Mouse (Mus musculus) liver, embryonic 14.5 days (tissue): ENCODE results near the gene Hspa4. TPM values are rescaled to one million over a fixed set of nuclear protein-coding genes. Genes with fewer than 3 reads are reported as not detected.
"Not testable (repeated sequence)": the region's sequence is repeated elsewhere in the genome, so short reads cannot be mapped to it uniquely, and the experiment has no call there.

Experiments used
- ATAC-seq: fragments of 200-750 bp; cut with Nextera tagmentation; 2 replicates; pipeline ENCODE4 v1.8.0; 2017; ENCODE audit warnings: moderate number of reproducible peaks, mild to moderate bottlenecking, moderate library complexity; ENCODE audit not compliant: insufficient read depth
- DNase-seq, 3 experiments: peaks; one replicate each; pipeline ENCODE4 v3.0.0-alpha.2; 2012 to 2013; ENCODE audit warnings: low read depth in 3 of 3, low spot score in 3 of 3
- H3K27ac ChIP-seq: fragments of 300-500 bp; sonication (generic); 2 replicates; pipeline ENCODE4 v1.5.1; 2014; ENCODE audit warnings: moderate library complexity, mild to moderate bottlenecking, control low read depth, inconsistent platforms
- H3K27me3 ChIP-seq: fragments of 300-500 bp; sonication (generic); 2 replicates; pipeline ENCODE4 v1.6.1; 2014; ENCODE audit warnings: mild to moderate bottlenecking, low read length, moderate library complexity; ENCODE audit not compliant: control insufficient read depth, insufficient read depth
- H3K36me3 ChIP-seq: fragments of 300-500 bp; sonication (generic); replicated peaks from 2 replicates; pipeline ENCODE4 v1.6.1; 2014; ENCODE audit warnings: low read depth; ENCODE audit not compliant: control insufficient read depth, insufficient read depth
- H3K4me1 ChIP-seq, 2 experiments: fragments of 200-500 bp in 1 of 2; fragments of 300-500 bp in 1 of 2; sonication (generic) in 1 of 2; replicated peaks; 2 replicates each; pipeline ENCODE4 v1.6.1; 2012 to 2014; ENCODE audit warnings: antibody characterized with exemption in 1 of 2, inconsistent platforms in 1 of 2, low read length in 1 of 2; ENCODE audit not compliant: control insufficient read depth in 2 of 2, insufficient read depth in 2 of 2
- H3K4me2 ChIP-seq: fragments of 300-500 bp; sonication (generic); 2 replicates; pipeline ENCODE4 v1.6.1; 2014; ENCODE audit warnings: low read depth, mild to moderate bottlenecking, control low read depth, moderate library complexity
- H3K4me3 ChIP-seq, 2 experiments: fragments of 200-500 bp in 1 of 2; fragments of 300-500 bp in 1 of 2; sonication (generic) in 1 of 2; 2 replicates each; pipeline ENCODE4 v1.5.1; 2012 to 2014; ENCODE audit warnings: low read depth in 2 of 2, low read length in 2 of 2, mild to moderate bottlenecking in 2 of 2, control low read depth in 1 of 2, inconsistent platforms in 1 of 2, moderate library complexity in 1 of 2; ENCODE audit not compliant: insufficient read depth in 1 of 2
- H3K9ac ChIP-seq: fragments of 300-500 bp; sonication (generic); replicated peaks from 2 replicates; pipeline ENCODE4 v1.6.1; 2014; ENCODE audit warnings: mild to moderate bottlenecking, control low read depth, moderate library complexity
- H3K9me3 ChIP-seq: fragments of 300-500 bp; sonication (generic); 2 replicates; pipeline ENCODE4 v1.6.1; 2016; ENCODE audit warnings: low read length, mixed read lengths; ENCODE audit not compliant: control insufficient read depth
- CTCF ChIP-seq: IDR thresholded peaks from 2 replicates; pipeline ENCODE4 v1.5.1; 2016; ENCODE audit warnings: antibody characterized with exemption, low read depth, control low read depth
- EP300 ChIP-seq: IDR thresholded peaks from 2 replicates; pipeline ENCODE4 v1.6.1; 2016; ENCODE audit warnings: antibody characterized with exemption, low read depth
- WGBS: fragments of 180-500 bp; shearing (Covaris S2); extraction: QIAGEN DNeasy Blood & Tissue Kit; methylation state at CpG from one replicate; pipeline ENCODE4 v1.1.7; 2014; ENCODE audit not compliant: insufficient replicate concordance; 5-methylcytosine and 5-hydroxymethylcytosine counted together
- polyA plus RNA-seq, 2 experiments: library from polyadenylated mRNA; depleted of rRNA in 1 of 2; stranded (reverse) in 1 of 2; unstranded in 1 of 2; fragments of >200 nt; fragmentation: Nextera tagmentation in 1 of 2; extraction: Ambion mirVana in 1 of 2; gene quantifications; 2 replicates each; pipeline versions ENCODE4 v1.2.1 to v1.2.3; 2012 to 2014

The Hspa4 gene
- polyA plus RNA-seq, 2 experiments: 26.6 to 47.0 TPM

- H3K27me3 ChIP-seq: no peaks in the 10 kb centered on the region
- no peaks in the 10 kb centered on the region for H3K9me3 ChIP-seq
- WGBS: 52% methylated on average over 5 of the region's 5 CpGs
- H3K9ac ChIP-seq: peak overlapping the region; percentile 13; the same call in 1 of the 2 replicates
- ATAC-seq: peak; percentile 65
- peak overlapping the region; percentile 48 for H3K27ac ChIP-seq
- peaks cover 29% of the 10 kb centered on the region for H3K36me3 ChIP-seq
- TF ChIP-seq CTCF (no peak), EP300 (peak; percentile 66)
- H3K4me1 ChIP-seq: peaks cover 12 to 19% of the 10 kb centered on the region in 2 experiments
- peak overlapping the region; percentile 24; the same call in 1 of the 2 replicates for H3K4me2 ChIP-seq
- no peak for DNase-seq
- H3K4me3 ChIP-seq: no peak overlapping the region
Measured at GRCm38 (mm10) chr11:53294441-53294840, 5.8 kb downstream of the Hspa4 start.

GRCm38 (mm10) chr11:53290871-53291270 is 9.4 kb downstream of the Hspa4 start:
- no peak overlapping the region for H3K9ac ChIP-seq
- DNase-seq (no peak), ATAC-seq (no peak)
- H3K4me1 ChIP-seq: peaks cover 7 to 8% of the 10 kb centered on the region in 2 experiments
- peaks cover 62% of the 10 kb centered on the region for H3K36me3 ChIP-seq
- no peaks in the 10 kb centered on the region for H3K27me3 ChIP-seq
- TF ChIP-seq EP300 (no peak), CTCF (no peak)
- H3K4me2 ChIP-seq: no peak overlapping the region
- H3K9me3 ChIP-seq: no peaks in the 10 kb centered on the region
- H3K4me3 ChIP-seq: no peak overlapping the region
- WGBS: 82% methylated on average over 11 of the region's 11 CpGs
- no peak overlapping the region for H3K27ac ChIP-seq

- DNase-seq, ATAC-seq, H3K9me3 ChIP-seq, H3K4me1 ChIP-seq, H3K27ac ChIP-seq, H3K27me3 ChIP-seq, H3K9ac ChIP-seq, H3K4me3 ChIP-seq, H3K4me2 ChIP-seq: not testable (repeated sequence)
- WGBS: 85% methylated on average over 2 of the region's 2 CpGs
- H3K36me3 ChIP-seq: peaks cover 69% of the 10 kb centered on the region
Measured at GRCm38 (mm10) chr11:53290187-53290586, 10.1 kb downstream of the Hspa4 start.

- TF ChIP-seq EP300 (no peak), CTCF (no peak)
- Histone ChIP-seq H3K4me3 (no peak overlapping the region), H3K27ac (no peak overlapping the region), H3K9ac (no peak overlapping the region), H3K4me2 (no peak overlapping the region), H3K27me3 (no peaks in the 10 kb centered on the region), H3K36me3 (peaks cover 84% of the 10 kb centered on the region), H3K9me3 (no peaks in the 10 kb centered on the region), H3K4me1 (no peaks in the 10 kb centered on the region)
- 60% methylated on average over 6 of the region's 6 CpGs for WGBS
- no peak for ATAC-seq
- DNase-seq: no peak
Measured at GRCm38 (mm10) chr11:53285885-53286284, 14.4 kb downstream of the Hspa4 start.

GRCm38 (mm10) chr11:53278411-53278810 is 21.8 kb downstream of the Hspa4 start:
- Histone ChIP-seq H3K4me2 (no peak overlapping the region), H3K36me3 (peaks cover 57% of the 10 kb centered on the region), H3K27me3 (no peaks in the 10 kb centered on the region), H3K9me3 (no peaks in the 10 kb centered on the region), H3K4me3 (no peak overlapping the region), H3K4me1 (no peaks in the 10 kb centered on the region), H3K9ac (no peak overlapping the region), H3K27ac (no peak overlapping the region)
- DNase-seq (no peak), ATAC-seq (no peak)
- WGBS: 63% methylated on average over 4 of the region's 4 CpGs
- TF ChIP-seq CTCF (no peak), EP300 (no peak)

- H3K9me3 ChIP-seq: no peaks in the 10 kb centered on the region
- TF ChIP-seq EP300: no peak
- no peak for TF ChIP-seq CTCF
- no peak overlapping the region for H3K27ac ChIP-seq
- no peaks in the 10 kb centered on the region for H3K4me1 ChIP-seq
- DNase-seq: no peak
- peaks cover 61% of the 10 kb centered on the region for H3K36me3 ChIP-seq
- H3K4me2 ChIP-seq: no peak overlapping the region
- H3K9ac ChIP-seq: no peak overlapping the region
- H3K4me3 ChIP-seq: no peak overlapping the region
- ATAC-seq: no peak
- no peaks in the 10 kb centered on the region for H3K27me3 ChIP-seq
- 93% methylated on average over 3 of the region's 3 CpGs for WGBS
Measured at GRCm38 (mm10) chr11:53275358-53275757, 24.9 kb downstream of the Hspa4 start.
